Mouse (Mus musculus): ENCODE measurements around the gene Mettl8.
A peak's percentile ranks its signal among the peaks of the same experiment; 100 is the strongest.

Mettl8 gene

GRCm38 (mm10) chr2:71033987-71034386 lies 21.4 kb downstream of the Mettl8 start:
- DNase-seq (ENCODE audit: low read depth, low spot score), result no peak

- no peak for DNase-seq (ENCODE audit: low read depth, low spot score)
Measured at GRCm38 (mm10) chr2:71033014-71033413, 22.4 kb downstream of the Mettl8 start.

GRCm38 (mm10) chr2:71031973-71032794 lies 23.2 kb downstream of the Mettl8 start:
- no peak for DNase-seq (ENCODE audit: low read depth, low spot score)

GRCm38 (mm10) chr2:71030663-71031062 lies 24.7 kb downstream of the Mettl8 start:
- DNase-seq (ENCODE audit: low read depth, low spot score), result no peak

- no peak for DNase-seq (ENCODE audit: low read depth, low spot score)
Measured at GRCm38 (mm10) chr2:71027631-71028030, 27.8 kb downstream of the Mettl8 start.

- peak; percentile 90 for DNase-seq (ENCODE audit: low read depth, low spot score)
Measured at GRCm38 (mm10) chr2:71026787-71027186, 28.6 kb downstream of the Mettl8 start.

- DNase-seq (ENCODE audit: low read depth, low spot score), result no peak
Measured at GRCm38 (mm10) chr2:71025576-71026315, 29.6 kb downstream of the Mettl8 start.

GRCm38 (mm10) chr2:71023986-71024385 lies 31.4 kb downstream of the Mettl8 start:
- DNase-seq (ENCODE audit: low read depth, low spot score), result no peak

- peak; percentile 79 for DNase-seq (ENCODE audit: low read depth, low spot score)
Measured at GRCm38 (mm10) chr2:71022991-71023390, 32.4 kb downstream of the Mettl8 start.

GRCm38 (mm10) chr2:71020674-71021073 lies 34.7 kb downstream of the Mettl8 start:
- no peak for DNase-seq (ENCODE audit: low read depth, low spot score)

GRCm38 (mm10) chr2:71019704-71020375 lies 35.5 kb downstream of the Mettl8 start:
- no peak for DNase-seq (ENCODE audit: low read depth, low spot score)

GRCm38 (mm10) chr2:71019277-71019676 lies 36.1 kb downstream of the Mettl8 start:
- DNase-seq (ENCODE audit: low read depth, low spot score), result no peak

GRCm38 (mm10) chr2:71013521-71013920 lies 41.9 kb downstream of the Mettl8 start:
- DNase-seq (ENCODE audit: low read depth, low spot score), result no peak

- no peak for DNase-seq (ENCODE audit: low read depth, low spot score)
Measured at GRCm38 (mm10) chr2:71011816-71012215, 43.6 kb downstream of the Mettl8 start.

- no peak for DNase-seq (ENCODE audit: low read depth, low spot score)
Measured at GRCm38 (mm10) chr2:71004354-71004753, 51.0 kb downstream of the Mettl8 start.

- DNase-seq (ENCODE audit: low read depth, low spot score), result no peak
Measured at GRCm38 (mm10) chr2:71002509-71002908, 52.9 kb downstream of the Mettl8 start.

GRCm38 (mm10) chr2:70998771-70999170 lies 56.6 kb downstream of the Mettl8 start:
- no peak for DNase-seq (ENCODE audit: low read depth, low spot score)

GRCm38 (mm10) chr2:70996438-70996837 lies 58.9 kb downstream of the Mettl8 start:
- no peak for DNase-seq (ENCODE audit: low read depth, low spot score)

GRCm38 (mm10) chr2:70995900-70996299 lies 59.5 kb downstream of the Mettl8 start:
- no peak for DNase-seq (ENCODE audit: low read depth, low spot score)

- DNase-seq (ENCODE audit: low read depth, low spot score), result no peak
Measured at GRCm38 (mm10) chr2:70993740-70994139, 61.6 kb downstream of the Mettl8 start.

- DNase-seq (ENCODE audit: low read depth, low spot score), result no peak
Measured at GRCm38 (mm10) chr2:70992715-70993114, 62.7 kb downstream of the Mettl8 start.

GRCm38 (mm10) chr2:70990196-70990595 lies 65.2 kb downstream of the Mettl8 start:
- DNase-seq (ENCODE audit: low read depth, low spot score), result no peak

Data from R1 (cell line).